Mouse (Mus musculus) liver, embryonic 14 days (tissue): Measurements from ENCODE around the gene Chd3. TPM values are rescaled to one million over a fixed set of nuclear protein-coding genes. Genes with fewer than 3 reads are reported as not detected.

ENCODE experiments used
- polyA plus RNA-seq: library from polyadenylated mRNA; depleted of rRNA; stranded (reverse); fragments of >200 nt; gene quantifications from 2 replicates; pipeline ENCODE4 v1.2.3, GENCODE M21; 2012; rRNA removed

Gene Chd3
- 12.1 and 13.2 TPM in 2 replicates for polyA plus RNA-seq

GRCm38 (mm10) chr11:69369215-69369989, at the start of gene Chd3:
Gene Chd3 (minus strand): TSS chr11:69369406.

DNA sequence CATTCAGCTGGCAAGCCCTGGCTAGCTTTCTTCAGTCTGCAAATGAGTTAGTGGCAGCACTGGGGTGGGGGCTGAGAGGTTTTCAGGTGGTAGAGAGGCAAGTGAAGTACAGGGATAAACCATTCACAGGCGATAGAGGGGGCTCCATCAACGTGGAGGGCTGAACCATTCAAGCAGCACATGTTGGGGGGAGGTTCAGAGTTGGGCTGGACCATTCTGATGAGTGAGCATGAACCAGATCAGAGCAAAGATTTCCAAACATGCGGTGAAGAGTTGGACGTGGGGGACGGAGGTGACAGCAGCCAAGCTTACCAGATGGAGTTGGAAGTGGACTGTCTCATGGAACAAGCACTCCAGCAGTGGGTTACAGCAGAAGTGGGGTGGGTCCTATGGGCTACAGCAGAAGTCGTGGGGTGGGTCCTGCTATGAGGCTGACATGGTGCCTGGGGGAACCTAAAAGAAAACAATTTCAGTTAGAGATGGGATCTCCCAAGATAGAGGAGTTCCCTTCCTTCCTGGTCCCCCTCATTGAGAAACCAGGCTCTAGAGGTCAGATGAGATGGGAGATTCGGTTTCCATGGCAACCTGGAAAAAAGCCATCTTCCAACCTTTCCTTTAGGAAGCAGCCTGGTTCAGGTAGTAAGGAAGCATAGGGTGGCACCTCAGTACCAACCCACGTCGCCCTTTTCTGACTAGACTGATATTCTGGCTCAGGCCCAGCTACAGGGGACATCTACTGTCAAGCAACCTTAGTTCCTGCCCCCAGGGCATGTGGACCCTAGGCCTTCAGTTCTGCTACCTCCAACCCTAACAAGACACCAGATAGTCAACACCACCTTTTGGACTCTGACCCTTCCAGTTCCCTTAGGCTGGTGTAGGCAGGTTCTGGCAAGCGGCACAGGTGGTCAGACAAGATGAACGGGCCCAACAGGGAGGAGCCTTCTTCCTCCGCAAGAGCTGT, 44.3 kb upstream of the Chd3 start, which contains the start of gene Kdm6b:
Gene Kdm6b, minus strand, starts transcription at position 455 of the 961 bp plus-strand sequence.

DNA sequence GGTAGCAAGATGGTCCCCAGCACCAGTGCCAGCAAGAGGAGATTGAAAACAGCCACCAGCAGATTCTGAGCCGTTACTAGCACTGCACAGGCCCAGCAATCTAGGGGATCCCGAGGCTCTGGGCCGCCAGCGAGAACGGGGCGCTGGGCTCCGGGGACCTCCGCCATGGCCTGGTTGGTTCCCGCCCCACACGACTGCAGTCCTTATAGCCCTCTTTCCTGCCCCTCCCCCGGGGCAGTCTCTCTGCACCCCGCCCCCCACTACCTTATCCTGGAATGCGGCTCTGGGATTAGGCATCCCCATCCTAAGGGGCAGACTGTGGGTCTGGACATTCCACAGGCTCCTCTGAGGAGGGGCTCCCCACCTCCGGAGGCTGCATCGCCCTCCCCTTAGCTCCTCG, 28.9 kb upstream of the Chd3 start, which contains the start of gene Tmem88:
Gene Tmem88, minus strand, starts transcription at position 176 of the 400 bp plus-strand sequence.

GRCm38 (mm10) chr11:69395235-69395633, 26.0 kb upstream of the Chd3 start, which contains the start of the genes Naa38 and Cyb5d1:
Gene Naa38 (plus strand): TSS chr11:69395487.
Gene Cyb5d1 (minus strand): TSS chr11:69395631.

GRCm38 (mm10) chr11:69340161-69341131, 28.8 kb downstream of the Chd3 start, which contains the start of gene Rnf227:
Gene Rnf227 (plus strand): TSS chr11:69340461.

GRCm38 (mm10) chr11:69325628-69326407, 43.4 kb downstream of the Chd3 start, which contains the start of gene Kcnab3:
Gene Kcnab3 (plus strand): TSS chr11:69326258.

GRCm38 (mm10) chr11:69323667-69324111, 45.5 kb downstream of the Chd3 start, which contains the start of the genes Cntrob and Trappc1:
Gene Cntrob (minus strand): TSS chr11:69323775.
Gene Trappc1 (plus strand): TSS chr11:69323980.

Other genes with a start within 250 kb of the Chd3 start
- gene Hes7, start 249.0 kb downstream of the Chd3 start, polyA plus RNA-seq = 0.09 and 0.10 TPM in 2 replicates
- gene 9130213A22Rik, start 246.8 kb downstream of the Chd3 start, polyA plus RNA-seq = 0.03 and 0.07 TPM in 2 replicates
- 0.05 and 0.08 TPM in 2 replicates for gene Aloxe3, start 243.5 kb downstream of the Chd3 start, polyA plus RNA-seq
- gene Alox12b, start 212.4 kb downstream of the Chd3 start, polyA plus RNA-seq = not detected in 2 replicates
- gene Alox8, start 171.6 kb downstream of the Chd3 start, polyA plus RNA-seq = 0.01 TPM in 2 replicates
- under 0.01 TPM in 1 of 2 replicates, not detected in the other for gene Gucy2e, start 132.4 kb downstream of the Chd3 start, polyA plus RNA-seq
- gene Cntrob, start 45.6 kb downstream of the Chd3 start, polyA plus RNA-seq = 9.3 and 9.8 TPM in 2 replicates
- 55.4 and 56.6 TPM in 2 replicates for gene Trappc1, start 45.4 kb downstream of the Chd3 start, polyA plus RNA-seq
- gene Kcnab3, start 43.1 kb downstream of the Chd3 start, polyA plus RNA-seq = 0.10 and 0.15 TPM in 2 replicates
- 0.39 and 0.54 TPM in 2 replicates for gene Rnf227, start 28.9 kb downstream of the Chd3 start, polyA plus RNA-seq
- 67.1 and 70.4 TPM in 2 replicates for gene Naa38, start 26.1 kb upstream of the Chd3 start, polyA plus RNA-seq
- gene Cyb5d1, start 26.2 kb upstream of the Chd3 start, polyA plus RNA-seq = 9.2 and 9.3 TPM in 2 replicates
- 3.5 and 4.0 TPM in 2 replicates for gene Tmem88, start 28.8 kb upstream of the Chd3 start, polyA plus RNA-seq
- gene Kdm6b, start 44.3 kb upstream of the Chd3 start, polyA plus RNA-seq = 0.93 and 1.4 TPM in 2 replicates
- gene Dnah2, start 179.7 kb upstream of the Chd3 start, polyA plus RNA-seq = 0.01 and 0.06 TPM in 2 replicates
- gene Efnb3, start 190.8 kb upstream of the Chd3 start, polyA plus RNA-seq = 0.90 and 0.99 TPM in 2 replicates
- gene Wrap53, start 210.8 kb upstream of the Chd3 start, polyA plus RNA-seq = 8.8 and 10.8 TPM in 2 replicates
- 61.5 and 74.1 TPM in 2 replicates for gene Trp53, start 211.0 kb upstream of the Chd3 start, polyA plus RNA-seq
- gene Atp1b2, start 236.5 kb upstream of the Chd3 start, polyA plus RNA-seq = 17.8 and 21.7 TPM in 2 replicates
- 19.1 and 24.0 TPM in 2 replicates for gene Shbg, start 248.5 kb upstream of the Chd3 start, polyA plus RNA-seq